Mouse (Mus musculus) 3T3-L1 (cell line): ENCODE results near the gene Rtl10.

Experiments used
- DNase-seq: peaks from one replicate; pipeline ENCODE4 v3.0.0-alpha.2; 2015; ENCODE audit warnings: low read depth, low spot score

The Rtl10 gene

GRCm38 (mm10) chr16:18498558-18498990 is at the start of gene Rtl10, which contains the start of gene Gnb1l:
TSS of gene Rtl10 (plus strand) at chr16:18498901.
TSS of gene Gnb1l (plus strand) at chr16:18498713.
- peak; percentile 90 for DNase-seq

GRCm38 (mm10) chr16:18449005-18449404 is 49.7 kb upstream of the Rtl10 start:
- DNase-seq, result no peak

- peak; percentile 62 for DNase-seq
Observed at GRCm38 (mm10) chr16:18451486-18452181, 47.1 kb upstream of the Rtl10 start.

GRCm38 (mm10) chr16:18452361-18452862 is 46.3 kb upstream of the Rtl10 start:
- DNase-seq, result no peak

- no peak for DNase-seq
Observed at GRCm38 (mm10) chr16:18453846-18454245, 44.9 kb upstream of the Rtl10 start.

- no peak for DNase-seq
Observed at GRCm38 (mm10) chr16:18455407-18455806, 43.3 kb upstream of the Rtl10 start.

- DNase-seq, result no peak
Observed at GRCm38 (mm10) chr16:18458661-18459060, 40.0 kb upstream of the Rtl10 start.

GRCm38 (mm10) chr16:18459335-18459954 is 39.3 kb upstream of the Rtl10 start:
- peak; percentile 52 for DNase-seq

- DNase-seq, result peak; percentile 70
Observed at GRCm38 (mm10) chr16:18459955-18460370, 38.7 kb upstream of the Rtl10 start.

- DNase-seq, result no peak
Observed at GRCm38 (mm10) chr16:18460826-18461225, 37.9 kb upstream of the Rtl10 start.

GRCm38 (mm10) chr16:18462031-18462430 is 36.7 kb upstream of the Rtl10 start:
- no peak for DNase-seq

GRCm38 (mm10) chr16:18462598-18462997 is 36.1 kb upstream of the Rtl10 start:
- DNase-seq, result no peak

GRCm38 (mm10) chr16:18464271-18464670 is 34.4 kb upstream of the Rtl10 start:
- peak; percentile 69 for DNase-seq

- peak; percentile 59 for DNase-seq
Observed at GRCm38 (mm10) chr16:18470829-18471228, 27.9 kb upstream of the Rtl10 start.

- peak; percentile 66 for DNase-seq
Observed at GRCm38 (mm10) chr16:18471381-18471955, 27.2 kb upstream of the Rtl10 start.

- no peak for DNase-seq
Observed at GRCm38 (mm10) chr16:18471976-18472375, 26.7 kb upstream of the Rtl10 start.

- no peak for DNase-seq
Observed at GRCm38 (mm10) chr16:18472416-18472815, 26.3 kb upstream of the Rtl10 start.

GRCm38 (mm10) chr16:18472976-18473375 is 25.7 kb upstream of the Rtl10 start:
- no peak for DNase-seq

GRCm38 (mm10) chr16:18474021-18474420 is 24.7 kb upstream of the Rtl10 start:
- no peak for DNase-seq

- DNase-seq, result no peak
Observed at GRCm38 (mm10) chr16:18477996-18478395, 20.7 kb upstream of the Rtl10 start.

- DNase-seq, result no peak
Observed at GRCm38 (mm10) chr16:18479667-18480066, 19.0 kb upstream of the Rtl10 start.

GRCm38 (mm10) chr16:18480933-18481485 is 17.7 kb upstream of the Rtl10 start:
- DNase-seq, result no peak
